Mouse (Mus musculus) right cerebral cortex, postnatal 14 days (tissue): ENCODE measurements at regions not wholly inside any gene's neighbourhood (a gene's known extent, or its start where the extent isn't known, plus 50 kb on each side); places are given as distances from the start of the nearest gene placed in this dataset.
"Not testable (repeated sequence)": the region's sequence is repeated elsewhere in the genome, so short reads cannot be mapped to it uniquely, and the experiment has no call there.

Source experiments
- DNase-seq: peaks from one replicate; pipeline ENCODE4 v3.0.0; 2022

DNA sequence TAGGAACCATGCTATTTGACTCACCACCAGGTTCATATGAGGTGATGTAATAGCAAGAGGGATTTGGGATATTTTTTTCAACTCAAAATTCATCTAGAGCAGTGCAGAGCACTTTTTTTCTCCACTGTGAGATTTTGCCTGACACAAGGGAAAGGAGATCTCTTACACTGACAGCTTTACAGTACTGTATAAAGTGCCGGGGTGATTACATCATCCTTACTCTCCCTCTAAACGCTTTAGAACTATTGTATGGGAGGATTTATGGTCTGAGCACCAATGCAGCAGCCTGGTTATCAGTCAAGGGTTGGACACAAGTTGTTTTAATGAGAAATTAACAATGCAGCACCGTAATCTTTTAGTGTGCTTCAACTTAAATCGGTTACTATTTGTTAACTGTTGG, 196.5 kb downstream of the Bmp2 start:
- DNase-seq = no peak

DNA sequence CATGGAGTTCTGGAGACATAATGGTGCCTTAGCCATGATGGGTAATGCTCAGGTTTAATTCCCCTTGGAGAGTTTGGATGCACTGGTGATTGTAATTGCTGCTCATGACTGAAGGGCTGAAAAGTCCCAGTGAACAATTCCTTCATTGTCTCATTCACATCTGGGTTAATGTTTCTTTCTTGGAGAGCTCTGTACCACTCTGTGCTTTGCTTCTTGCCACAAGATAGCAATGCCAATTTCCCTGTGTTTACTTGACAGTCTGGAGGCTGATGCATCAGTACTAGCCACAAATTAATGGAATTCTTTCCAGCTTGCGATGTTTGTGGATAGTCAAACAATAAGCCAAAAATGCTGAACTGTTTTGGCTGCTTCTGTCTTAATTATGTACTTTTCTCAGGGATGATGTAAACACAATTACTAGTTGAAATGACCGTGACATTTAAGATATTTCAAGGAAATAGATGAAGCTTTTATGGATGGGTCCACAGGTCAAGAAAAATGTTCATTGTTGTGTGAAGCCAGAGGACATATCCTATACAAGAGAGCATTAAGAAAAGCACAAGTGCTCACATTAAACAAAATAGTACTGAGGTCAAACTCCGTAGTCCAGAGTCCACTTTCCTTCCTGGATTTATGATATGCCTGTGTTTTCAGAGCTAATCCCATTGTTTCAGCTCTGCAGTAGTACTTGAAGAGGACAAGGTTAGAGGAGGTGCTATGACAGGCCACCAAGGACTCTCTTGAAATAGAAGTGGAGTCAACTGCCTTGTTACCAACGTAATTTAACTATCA, 198.1 kb downstream of the Bmp2 start:
- DNase-seq = no peak

DNA sequence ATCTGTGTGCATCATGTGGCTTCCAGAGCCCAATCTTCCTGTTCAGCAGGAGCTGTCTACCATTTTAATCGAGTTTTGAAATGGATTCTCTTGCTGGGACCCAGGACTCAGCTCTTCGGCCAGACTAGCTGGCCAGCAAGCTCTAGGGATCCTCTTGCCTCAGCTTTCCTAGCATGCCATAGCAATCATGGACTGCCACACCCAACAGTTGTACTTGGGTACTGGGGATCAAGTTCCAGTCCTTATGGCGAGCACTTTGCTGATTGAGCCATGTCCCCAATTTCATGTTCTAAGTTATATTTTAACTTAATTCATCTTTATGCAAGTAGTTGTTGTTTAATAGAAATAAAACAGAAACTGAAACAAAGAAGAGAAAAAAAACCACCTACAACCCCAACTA, 202.1 kb downstream of the Bmp2 start:
- DNase-seq = no peak

DNA sequence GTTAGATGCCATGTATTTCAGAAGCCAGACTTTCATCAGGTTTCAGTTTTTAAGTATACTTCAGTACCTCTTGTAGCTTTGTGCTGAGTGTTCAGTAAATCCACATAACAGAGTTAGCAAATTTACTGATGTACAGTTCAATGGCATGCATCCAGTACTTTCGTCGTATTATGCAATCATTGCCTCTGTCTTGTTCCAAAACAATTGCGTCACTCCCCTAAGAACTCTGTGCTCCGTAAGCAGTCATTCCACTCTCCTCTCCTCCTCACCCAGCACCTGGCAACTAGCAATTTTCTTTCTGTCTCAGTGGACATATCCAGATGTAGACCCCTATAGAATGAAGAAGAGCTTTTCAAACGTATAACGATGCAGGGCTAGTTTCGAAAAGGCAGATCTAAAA, 209.5 kb downstream of the Bmp2 start:
- no peak for DNase-seq

GRCm38 (mm10) chr2:133768546-133768945, 216.6 kb downstream of the Bmp2 start:
- no peak for DNase-seq

- no peak for DNase-seq
Measured at GRCm38 (mm10) chr2:133783588-133784342, 231.8 kb downstream of the Bmp2 start.

- DNase-seq = no peak
Measured at GRCm38 (mm10) chr2:133791031-133791430, 239.1 kb downstream of the Bmp2 start.

DNA sequence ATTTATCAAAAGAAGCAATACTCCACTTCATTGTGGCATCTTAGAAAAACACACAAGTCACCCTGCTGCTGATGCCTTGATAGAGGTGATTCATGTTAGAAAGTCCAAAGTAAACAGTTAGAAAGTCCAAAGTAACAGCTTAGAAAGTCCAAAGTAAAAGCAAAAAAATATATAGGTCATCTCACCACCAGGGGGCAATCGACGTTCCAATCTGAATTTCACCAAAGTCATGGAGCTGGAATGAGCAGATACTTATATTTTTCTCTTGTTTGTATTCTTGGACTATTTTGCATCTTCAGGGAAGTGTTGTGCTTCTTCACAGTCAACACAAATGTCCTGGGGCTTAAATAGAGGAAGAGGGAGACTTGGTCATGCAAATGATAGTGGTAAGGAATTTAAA, 241.3 kb downstream of the Bmp2 start:
- peak; percentile 5 for DNase-seq

- DNase-seq = no peak
Measured at GRCm38 (mm10) chr2:133802666-133803065, 250.7 kb downstream of the Bmp2 start.

DNA sequence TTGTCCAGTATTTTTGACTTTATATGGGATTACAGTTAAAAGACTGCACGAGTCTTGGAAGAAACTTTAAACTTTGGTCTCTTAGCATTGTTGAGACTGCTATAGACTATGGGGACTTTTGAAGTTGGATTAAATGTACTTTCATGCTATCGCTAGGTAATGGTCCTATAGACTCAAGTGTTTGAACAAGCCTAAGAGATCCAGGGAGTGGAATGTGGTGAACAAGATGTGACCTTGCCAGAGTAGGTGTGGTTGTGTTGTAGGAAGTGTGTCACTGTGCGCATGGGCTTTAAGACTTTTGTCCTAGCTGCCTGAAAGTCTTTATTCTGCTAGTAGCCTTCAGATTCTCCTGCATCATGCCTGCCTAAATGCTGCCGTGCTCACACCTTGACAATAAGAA, 269.5 kb downstream of the Bmp2 start:
- no peak for DNase-seq

DNA sequence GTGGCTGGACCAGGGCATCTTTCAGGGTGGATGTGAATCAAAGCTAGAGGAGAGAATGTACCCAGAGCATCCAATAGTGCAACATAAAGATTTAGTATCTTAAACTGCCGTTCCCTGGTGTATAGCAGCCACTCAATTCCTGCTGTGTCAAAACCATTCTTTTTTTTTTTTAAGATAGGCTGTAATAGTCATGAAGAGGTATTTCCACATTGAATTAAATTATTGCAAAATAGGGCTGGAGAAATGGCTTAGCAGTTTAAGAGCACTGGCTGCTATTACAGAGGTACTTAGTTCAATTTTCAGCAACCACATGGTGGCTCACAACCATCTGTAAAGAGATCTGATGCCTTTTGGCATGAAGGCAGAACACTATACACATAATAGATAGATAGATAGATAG, 277.4 kb downstream of the Bmp2 start:
- DNase-seq = no peak

DNA sequence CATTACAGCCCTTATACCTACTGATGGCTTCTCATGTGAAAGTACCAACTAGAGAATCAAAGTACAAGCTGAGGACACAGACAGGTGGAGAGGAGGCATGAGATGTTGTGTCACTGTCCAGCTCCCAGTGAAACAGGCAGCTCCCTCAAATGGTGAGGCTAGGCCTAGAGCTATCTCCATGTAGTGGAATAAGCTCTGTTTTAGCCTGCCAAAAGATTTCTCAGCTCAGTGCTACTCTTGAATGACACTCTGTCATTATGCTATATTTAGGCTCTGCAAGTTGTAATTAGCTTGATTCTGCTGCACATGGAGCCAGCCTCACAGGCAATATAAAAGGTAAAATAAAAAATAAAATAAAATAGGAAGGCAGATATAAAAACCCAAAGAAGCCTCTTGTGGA, 298.5 kb downstream of the Bmp2 start:
- DNase-seq = no peak

GRCm38 (mm10) chr2:133874982-133875381, 323.0 kb downstream of the Bmp2 start:
- DNase-seq = not testable (repeated sequence)

GRCm38 (mm10) chr2:133883682-133884081, 331.7 kb downstream of the Bmp2 start:
- no peak for DNase-seq

DNA sequence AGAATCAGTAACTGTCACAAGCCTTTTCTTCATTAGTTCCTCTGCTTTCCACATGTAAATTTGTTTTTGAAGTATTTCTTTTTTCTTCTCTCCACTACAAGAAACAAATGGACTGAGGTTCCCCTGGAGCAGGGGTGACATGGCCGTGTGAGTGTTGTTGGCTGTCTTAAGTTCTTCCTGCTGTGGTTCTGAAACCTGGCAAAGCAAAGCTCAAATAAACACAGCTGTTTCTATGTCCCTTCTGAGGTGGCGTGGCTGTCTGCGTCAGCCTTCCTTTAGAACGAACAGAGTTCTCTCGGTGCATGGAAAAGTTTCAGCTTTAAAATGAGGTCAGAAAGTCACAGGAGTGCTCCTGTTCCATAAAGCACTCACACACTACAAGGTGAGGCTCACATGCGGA, 354.3 kb downstream of the Bmp2 start:
- DNase-seq = no peak
